Mouse (Mus musculus) c-Kit-positive CD71-positive TER-119-positive erythroid progenitor cells, embryonic 14.5 days (primary cell): Measurements from ENCODE around the gene Ccnd3.
A peak's percentile ranks its signal among the peaks of the same experiment; 100 is the strongest.
"Not testable (repeated sequence)": the region's sequence is repeated elsewhere in the genome, so short reads cannot be mapped to it uniquely, and the experiment has no call there.

Source experiments
- DNase-seq: peaks from one replicate; pipeline ENCODE4 v3.0.0-alpha.2; 2013; ENCODE audit warnings: low spot score

Ccnd3 gene

GRCm38 (mm10) chr17:47618556-47619311, 113.9 kb downstream of the Ccnd3 start:
- no peak for DNase-seq

- DNase-seq = no peak
Observed at GRCm38 (mm10) chr17:47622912-47623554, 118.2 kb downstream of the Ccnd3 start.

- DNase-seq = not testable (repeated sequence)
Observed at GRCm38 (mm10) chr17:47624572-47624971, 119.7 kb downstream of the Ccnd3 start.

GRCm38 (mm10) chr17:47625088-47625487, 120.2 kb downstream of the Ccnd3 start:
- no peak for DNase-seq

- no peak for DNase-seq
Observed at GRCm38 (mm10) chr17:47626031-47626430, 121.2 kb downstream of the Ccnd3 start.

- no peak for DNase-seq
Observed at GRCm38 (mm10) chr17:47627791-47628190, 122.9 kb downstream of the Ccnd3 start.

- DNase-seq = peak; percentile 91
Observed at GRCm38 (mm10) chr17:47628851-47629676, 124.2 kb downstream of the Ccnd3 start.

- no peak for DNase-seq
Observed at GRCm38 (mm10) chr17:47629717-47630677, 125.1 kb downstream of the Ccnd3 start.

GRCm38 (mm10) chr17:47630678-47631065, 125.8 kb downstream of the Ccnd3 start, which contains the start of gene Usp49:
Usp49 (plus strand) TSS chr17:47630690.
- no peak for DNase-seq

GRCm38 (mm10) chr17:47632181-47632840, 127.5 kb downstream of the Ccnd3 start:
- no peak for DNase-seq

- no peak for DNase-seq
Observed at GRCm38 (mm10) chr17:47633999-47634770, 129.3 kb downstream of the Ccnd3 start.

- no peak for DNase-seq
Observed at GRCm38 (mm10) chr17:47642992-47643391, 138.1 kb downstream of the Ccnd3 start.

- peak; percentile 82 for DNase-seq
Observed at GRCm38 (mm10) chr17:47646683-47647082, 141.8 kb downstream of the Ccnd3 start.

GRCm38 (mm10) chr17:47648966-47649365, 144.1 kb downstream of the Ccnd3 start:
- DNase-seq = no peak
